Mouse (Mus musculus): ENCODE results near the gene Slc39a1. TPM values are rescaled to one million over a fixed set of nuclear protein-coding genes. Genes with fewer than 3 reads are reported as not detected.
"Not testable (repeated sequence)": the region's sequence is repeated elsewhere in the genome, so short reads cannot be mapped to it uniquely, and the experiment has no call there.

Gene Slc39a1
- total RNA-seq, 2 experiments from 2014 or later = 82.5 to 90.4 TPM

GRCm38 (mm10) chr3:90263121-90263771, 15.3 kb downstream of the Slc39a1 start:
- DNase-seq = no peak
- intact Hi-C loops (cut with DNase I) = no loop called here

GRCm38 (mm10) chr3:90264687-90265033, 16.7 kb downstream of the Slc39a1 start:
- no peak for DNase-seq
- intact Hi-C loops (cut with DNase I) = loop anchor here (1.0 to 5.0 kb wide), 4 partner anchors 28 to 203 kb away; partner anchors contain the start of gene Npr1

- peak; percentile 95 for DNase-seq
- intact Hi-C loops (cut with DNase I) = loop anchor here (1.0 to 5.0 kb wide), 4 partner anchors 27 to 202 kb away; partner anchors contain the start of gene Npr1
Measured at GRCm38 (mm10) chr3:90265034-90265931, 17.3 kb downstream of the Slc39a1 start, which contains the start of gene Dennd4b. TSS of gene Dennd4b (plus strand) at chr3:90265185.

- intact Hi-C loops (cut with DNase I) = loop anchor here (1.0 to 5.0 kb wide), 4 partner anchors 26 to 201 kb away; partner anchors contain the start of gene Npr1
- peak; percentile 31 to 56 for DNase-seq
Measured at GRCm38 (mm10) chr3:90265932-90266741, 18.2 kb downstream of the Slc39a1 start.

- intact Hi-C loops (cut with DNase I) = loop anchor here (5.0 kb wide), 1 partner anchor 200 kb away; the partner anchor contains the start of gene Npr1
- DNase-seq = no peak
Measured at GRCm38 (mm10) chr3:90266901-90267775, 19.2 kb downstream of the Slc39a1 start.

GRCm38 (mm10) chr3:90268190-90268589, 20.2 kb downstream of the Slc39a1 start:
- no peak for DNase-seq
- intact Hi-C loops (cut with DNase I) = loop anchor here (5.0 kb wide), 1 partner anchor 199 kb away; the partner anchor contains the start of gene Npr1

- DNase-seq = no peak
- intact Hi-C loops (cut with DNase I) = loop anchor here (5.0 kb wide), 1 partner anchor 198 kb away; the partner anchor contains the start of gene Npr1
Measured at GRCm38 (mm10) chr3:90268971-90269370, 21.0 kb downstream of the Slc39a1 start.

GRCm38 (mm10) chr3:90270784-90271183, 22.8 kb downstream of the Slc39a1 start:
- no peak for DNase-seq
- intact Hi-C loops (cut with DNase I) = no loop called here

- no peak for DNase-seq
- intact Hi-C loops (cut with DNase I) = no loop called here
Measured at GRCm38 (mm10) chr3:90272170-90272569, 24.2 kb downstream of the Slc39a1 start.

GRCm38 (mm10) chr3:90273855-90274254, 25.9 kb downstream of the Slc39a1 start:
- DNase-seq = no peak
- intact Hi-C loops (cut with DNase I) = no loop called here

GRCm38 (mm10) chr3:90275286-90275685, 27.3 kb downstream of the Slc39a1 start:
- intact Hi-C loops (cut with DNase I) = no loop called here
- no peak for DNase-seq

GRCm38 (mm10) chr3:90276858-90277257, 28.9 kb downstream of the Slc39a1 start:
- intact Hi-C loops (cut with DNase I) = no loop called here

GRCm38 (mm10) chr3:90277793-90278192, 29.8 kb downstream of the Slc39a1 start:
- DNase-seq = no peak
- intact Hi-C loops (cut with DNase I) = no loop called here

More at GRCm38 (mm10) chr3:90276858-90277257, 28.9 kb downstream of the Slc39a1 start:
- DNase-seq = no peak

GRCm38 (mm10) chr3:90278211-90278610, 30.2 kb downstream of the Slc39a1 start:
- intact Hi-C loops (cut with DNase I) = no loop called here

GRCm38 (mm10) chr3:90279216-90279615, 31.2 kb downstream of the Slc39a1 start:
- intact Hi-C loops (cut with DNase I) = no loop called here
- no peak for DNase-seq

More at GRCm38 (mm10) chr3:90278211-90278610, 30.2 kb downstream of the Slc39a1 start:
- DNase-seq = no peak

- DNase-seq = no peak
- intact Hi-C loops (cut with DNase I) = no loop called here
Measured at GRCm38 (mm10) chr3:90279743-90280142, 31.8 kb downstream of the Slc39a1 start.

GRCm38 (mm10) chr3:90280708-90281107, 32.7 kb downstream of the Slc39a1 start:
- DNase-seq = no peak
- intact Hi-C loops (cut with DNase I) = no loop called here

GRCm38 (mm10) chr3:90284150-90284549, 36.2 kb downstream of the Slc39a1 start:
- no peak for DNase-seq
- intact Hi-C loops (cut with DNase I) = no loop called here

GRCm38 (mm10) chr3:90289403-90289802, 41.4 kb downstream of the Slc39a1 start:
- intact Hi-C loops (cut with DNase I); DNase-seq: not testable (repeated sequence)

Data from heart, postnatal 36 days (tissue).